ENCODE assay signal across 8 mouse cellular contexts in the genomic region with DNA sequence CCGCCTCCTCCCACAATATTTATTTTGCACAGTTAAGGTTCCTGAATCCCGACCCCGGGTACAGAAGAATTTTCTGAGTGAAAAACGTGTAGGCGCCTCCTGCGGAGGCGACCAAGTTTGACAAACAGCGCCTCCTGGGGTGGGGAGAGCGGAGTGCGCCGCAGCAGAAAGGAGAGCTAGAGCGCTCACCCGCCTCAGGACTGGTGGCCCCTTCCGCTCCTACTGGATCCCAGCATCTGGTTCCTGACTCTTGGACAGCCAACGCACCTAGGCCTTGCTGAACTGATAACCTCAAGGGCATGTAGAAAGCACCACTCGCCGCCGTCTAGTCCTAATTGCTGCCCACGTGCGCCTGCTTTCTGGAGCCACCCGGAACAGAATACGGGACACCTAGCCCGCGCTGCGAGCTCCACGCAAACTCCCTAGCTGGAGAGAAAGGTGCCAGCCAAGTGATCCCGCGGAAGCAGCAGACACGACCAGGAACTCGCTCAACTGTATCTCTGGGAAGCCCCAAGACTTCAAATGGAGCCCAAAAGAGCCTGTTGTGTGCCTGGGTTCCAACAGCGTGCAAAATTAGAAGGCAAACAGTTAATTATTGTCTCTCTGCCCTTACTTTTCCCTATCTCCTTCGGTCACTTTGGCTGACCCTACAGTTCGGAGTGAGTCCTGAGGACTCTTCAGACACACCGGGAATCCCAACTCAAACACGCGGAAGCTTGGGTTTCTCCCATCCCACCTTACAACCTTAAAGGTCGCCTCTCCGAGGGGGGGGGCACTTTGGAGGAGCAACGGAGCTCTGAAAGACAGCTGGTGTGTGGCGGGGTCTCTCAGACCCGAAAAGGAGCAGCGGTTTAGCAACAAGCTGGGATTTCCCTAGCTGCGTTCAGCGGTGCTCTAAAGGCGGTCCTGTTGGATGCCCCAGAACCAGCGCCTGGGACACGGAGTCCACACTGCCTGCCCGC. TPM values are rescaled to one million over a fixed set of nuclear protein-coding genes. Genes with fewer than 3 reads are reported as not detected.
DNase-seq lines count a peak whose midpoint lies in the region; ATAC-seq lines count a peak whose summit lies in the region.

No protein-coding gene starts in this region.

- no peaks in the 10 kb centered on the region for H3K36me3 ChIP-seq in heart, embryonic 12.5 days
- no peaks in the 10 kb centered on the region for H3K36me3 ChIP-seq in limb, embryonic 10.5 days
- H3K36me3 ChIP-seq in neural tube, embryonic 13.5 days = no peaks in the 10 kb centered on the region

- H3K9ac ChIP-seq in heart, embryonic 12.5 days = no peak overlapping the region
- peak overlapping the region; percentile 99 for H3K9ac ChIP-seq in neural tube, embryonic 13.5 days

- peak overlapping the region; percentile 41 for H3K4me2 ChIP-seq in heart, embryonic 12.5 days
- peak overlapping the region; percentile 76 for H3K4me2 ChIP-seq in neural tube, embryonic 13.5 days

- ATAC-seq in heart, embryonic 12.5 days (ENCODE audit: insufficient number of reproducible peaks, low FRiP score) = no peak
- no peak for ATAC-seq in neural tube, embryonic 13.5 days (ENCODE audit: low read depth)

- H3K4me1 ChIP-seq in brown adipose tissue, adult 24 weeks (ENCODE audit: control insufficient read depth, insufficient read depth, insufficient read length, low read length) = peaks cover 5% of the 10 kb centered on the region
- peaks cover 55% of the 10 kb centered on the region for H3K4me1 ChIP-seq in heart, embryonic 12.5 days (replicated peaks)
- peaks cover 85% of the 10 kb centered on the region for H3K4me1 ChIP-seq in limb, embryonic 10.5 days
- peaks cover 87% of the 10 kb centered on the region for H3K4me1 ChIP-seq in neural tube, embryonic 13.5 days (replicated peaks)

- no peak overlapping the region for H3K27ac ChIP-seq in brown adipose tissue, adult 24 weeks (replicated peaks; ENCODE audit: low read depth, low read length)
- H3K27ac ChIP-seq in heart, embryonic 12.5 days (ENCODE audit: poor library complexity, severe bottlenecking) = no peak overlapping the region
- peak overlapping the region; percentile 28; the same call in 1 of the 2 replicates for H3K27ac ChIP-seq in limb, embryonic 10.5 days
- peak overlapping the region; percentile 99 for H3K27ac ChIP-seq in neural tube, embryonic 13.5 days (replicated peaks)

- peaks cover 89% of the 10 kb centered on the region for H3K27me3 ChIP-seq in heart, embryonic 12.5 days (replicated peaks)
- peaks cover 100% of the 10 kb centered on the region for H3K27me3 ChIP-seq in limb, embryonic 10.5 days (ENCODE audit: low read depth, poor library complexity, severe bottlenecking)
- H3K27me3 ChIP-seq in neural tube, embryonic 13.5 days = peaks cover 74% of the 10 kb centered on the region

- DNase-seq in left cerebral cortex, postnatal 14 days (ENCODE audit: low spot score in 2 of 2) = peak; percentile 13 to 32
- no peak for DNase-seq in left cerebral cortex, adult 18-20 months (ENCODE audit: low spot score in 2 of 2)
- peak; percentile 82 for DNase-seq in limb, embryonic 10.5 days (ENCODE audit: low spot score)
- DNase-seq in cerebellum, adult 9-10 months = no peak
- no peak for DNase-seq in layer of hippocampus, adult 9-10 months (ENCODE audit: low spot score)

- WGBS in heart, embryonic 12.5 days = 1% methylated on average over 48 of the region's 48 CpGs
- WGBS in limb, embryonic 10.5 days = under 1% methylated on average over 48 of the region's 48 CpGs
- under 1% methylated on average over 48 of the region's 48 CpGs for WGBS in neural tube, embryonic 13.5 days

- intact Hi-C loops in left cerebral cortex, postnatal 14 days (cut with DNase I) = loop anchor here (5.0 to 10.0 kb wide), 3 partner anchors 117 to 1257 kb away; no protein-coding TSS in a partner anchor

- no peaks in the 10 kb centered on the region for H3K9me3 ChIP-seq in heart, embryonic 12.5 days (replicated peaks)
- no peaks in the 10 kb centered on the region for H3K9me3 ChIP-seq in limb, embryonic 10.5 days (replicated peaks)
- H3K9me3 ChIP-seq in neural tube, embryonic 13.5 days = no peaks in the 10 kb centered on the region

- peak overlapping the region; percentile 50 for H3K4me3 ChIP-seq in brown adipose tissue, adult 24 weeks (ENCODE audit: insufficient read depth, low read depth, low read length)
- peak overlapping the region; percentile 10 for H3K4me3 ChIP-seq in heart, embryonic 12.5 days
- peak overlapping the region; percentile 40 for H3K4me3 ChIP-seq in limb, embryonic 10.5 days
- peak overlapping the region; percentile 88 for H3K4me3 ChIP-seq in neural tube, embryonic 13.5 days

RNA-seq across cellular contexts. Expression of gene Ebf3, which starts 5.0 kb away (rescaled TPM):
- total RNA-seq in left cerebral cortex, postnatal 14 days (2021) = under 1 TPM; 0.68 to 0.70 TPM
- under 1 TPM; 0.30 to 0.63 TPM for total RNA-seq in left cerebral cortex, adult 18-20 months (2021)
- 28.5 and 35.3 TPM in 2 replicates for polyA plus RNA-seq in brown adipose tissue, adult 24 weeks (2012; ENCODE audit: insufficient read depth, insufficient read length, missing spikeins)
- polyA plus RNA-seq in heart, embryonic 12.5 days (2016; fragmentation: Nextera tagmentation; extraction: Ambion mirVana) = 0.61 and 0.65 TPM in 2 replicates
- polyA plus RNA-seq in limb, embryonic 10.5 days (2016; fragmentation: Nextera tagmentation; extraction: Ambion mirVana) = 3.1 and 6.3 TPM in 2 replicates
- polyA plus RNA-seq in neural tube, embryonic 13.5 days (2015; fragmentation: Nextera tagmentation; extraction: Ambion mirVana) = 23.9 and 24.1 TPM in 2 replicates

Comparison
In these comparisons a context has a peak if more than half of its experiments do, and no peak if none do; other contexts are left out.
1. DNase-seq: peak in left cerebral cortex, postnatal 14 days (2 of 2) and limb, embryonic 10.5 days (single experiment); none in left cerebral cortex, adult 18-20 months (0 of 2), cerebellum, adult 9-10 months (single experiment) and layer of hippocampus, adult 9-10 months (single experiment).
2. H3K27ac ChIP-seq: peak in limb, embryonic 10.5 days (single experiment) and neural tube, embryonic 13.5 days (single experiment); none in brown adipose tissue, adult 24 weeks (single experiment) and heart, embryonic 12.5 days (single experiment).
3. H3K4me3 ChIP-seq: peak in every context shown above with its lines; median percentile 88 in neural tube, embryonic 13.5 days; 50 in brown adipose tissue, adult 24 weeks; 40 in limb, embryonic 10.5 days; 10 in heart, embryonic 12.5 days.